Mouse (Mus musculus) kidney, postnatal 14 days (tissue): ENCODE data around the gene Synpo2l.
A peak's percentile ranks its signal among the peaks of the same experiment; 100 is the strongest.

ENCODE experiments used
- DNase-seq: peaks from one replicate; pipeline ENCODE4 v3.0.0; 2022; ENCODE audit warnings: mixed read lengths

The Synpo2l gene

GRCm38 (mm10) chr14:20677906-20678305, 9.8 kb upstream of the Synpo2l start:
- DNase-seq, result no peak

DNA sequence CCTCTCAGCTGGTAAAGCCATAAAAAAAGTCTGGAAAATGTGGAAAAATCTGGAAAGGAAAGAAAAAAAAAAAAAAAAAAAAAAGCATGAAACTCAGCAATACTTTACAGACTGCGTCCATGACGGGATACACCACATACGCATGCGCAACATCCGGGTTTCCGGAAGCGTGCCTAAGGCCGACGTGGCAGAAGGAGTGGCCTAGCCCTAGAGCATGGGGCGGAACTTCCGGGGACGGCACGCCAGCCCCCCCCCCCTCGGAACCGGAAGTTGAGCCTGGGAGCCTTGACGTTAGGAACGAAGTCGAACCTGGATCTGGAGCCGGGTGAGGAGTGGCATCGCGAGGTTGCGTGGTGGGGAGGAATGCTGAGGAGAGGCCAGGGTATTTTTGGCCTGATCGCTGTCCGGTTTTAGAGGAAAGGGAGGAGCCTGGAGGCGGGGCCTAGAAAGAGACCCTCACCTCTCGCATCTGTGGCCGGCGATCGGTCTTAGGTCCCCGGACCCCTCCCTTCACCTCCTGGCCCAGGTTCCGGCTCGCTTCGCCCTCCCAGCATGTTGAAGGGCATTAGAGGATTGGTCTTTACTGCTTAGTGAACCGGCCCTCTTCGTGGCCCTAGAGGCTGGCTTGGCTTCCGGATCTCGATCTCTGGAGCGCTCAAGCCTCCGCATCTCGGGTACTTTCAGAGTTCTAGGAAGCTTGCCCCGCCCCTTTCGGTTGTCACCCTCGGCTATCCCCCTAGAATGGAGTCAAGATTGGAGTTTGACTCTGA, 6.1 kb upstream of the Synpo2l start, which contains the start of gene Sec24c:
Sec24c (plus strand) TSS at position 245 of the 770 bp plus-strand sequence.
- DNase-seq, result peak; percentile 98

DNA sequence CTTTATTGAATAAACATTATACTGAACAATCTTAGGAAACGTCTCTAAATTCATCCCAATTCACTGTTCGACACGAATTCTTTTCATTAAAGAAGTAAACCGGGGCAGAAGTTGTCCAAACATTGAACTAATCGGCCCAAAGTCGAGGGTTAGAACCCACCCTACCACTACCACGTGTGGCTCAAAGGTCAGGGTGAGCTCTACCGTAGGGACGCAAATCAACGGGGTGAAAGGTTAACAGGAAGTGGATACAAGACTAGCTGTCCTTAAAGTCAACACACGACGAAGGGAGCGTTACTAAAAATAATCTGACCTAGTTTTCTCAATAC, 5.5 kb upstream of the Synpo2l start:
- DNase-seq, result no peak

DNA sequence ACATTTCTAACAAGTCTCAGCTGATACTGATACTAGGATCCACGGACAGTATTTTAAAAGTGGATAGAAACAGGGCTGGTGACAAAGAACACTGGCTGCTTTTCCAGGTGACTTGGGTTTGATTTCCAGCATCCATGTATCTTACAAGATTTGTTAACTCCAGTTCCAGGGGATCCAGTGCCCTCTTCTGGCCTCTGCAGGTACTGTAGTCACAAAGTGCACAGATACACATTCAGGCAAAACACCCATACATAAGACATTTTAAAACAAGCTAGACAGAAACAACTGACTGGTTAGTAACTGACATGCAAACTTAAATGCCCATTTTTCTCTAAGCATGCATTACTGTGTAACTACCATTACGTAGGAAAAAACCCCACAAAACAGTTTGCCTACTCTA, 4.8 kb upstream of the Synpo2l start:
- DNase-seq, result peak; percentile 52

DNA sequence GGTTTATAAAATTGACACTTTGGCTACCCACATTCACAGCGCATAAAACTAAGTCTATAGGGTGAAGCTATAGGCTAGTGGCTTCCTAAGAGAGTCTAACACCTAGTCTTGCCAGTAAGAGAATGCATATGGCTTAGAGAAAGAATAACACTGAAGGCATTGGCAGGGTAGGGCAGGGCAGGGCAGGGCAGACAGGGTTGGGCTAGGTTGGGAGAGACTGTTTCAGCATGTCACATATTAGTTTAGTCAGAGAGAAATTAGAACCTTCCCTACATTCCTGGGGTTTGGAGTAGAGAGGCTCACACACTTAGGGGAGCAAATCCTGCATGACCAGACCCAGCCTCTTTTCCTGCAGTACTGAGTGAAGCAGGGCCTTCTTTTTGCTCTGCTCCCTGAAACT, 685 bp downstream of the Synpo2l start:
- DNase-seq, result no peak

DNA sequence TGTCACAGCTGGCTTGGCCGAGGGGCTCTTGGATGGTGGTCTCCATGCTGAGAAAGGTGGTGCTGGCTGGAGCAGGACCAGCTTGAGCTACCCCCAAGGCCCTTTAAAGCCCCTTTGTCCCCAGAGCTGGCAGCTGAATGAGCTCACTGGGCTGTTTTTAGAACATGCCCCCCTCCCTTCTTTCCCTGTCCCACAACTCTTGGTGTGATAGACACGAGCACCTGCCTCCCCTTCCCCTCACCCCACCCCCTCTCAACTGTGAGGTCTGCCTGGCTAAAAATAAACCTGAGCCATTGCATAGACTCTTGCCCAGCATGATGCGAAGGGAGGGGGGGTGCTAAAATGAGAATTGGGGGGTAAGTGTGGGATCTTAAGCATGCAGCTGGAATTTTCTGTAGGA, 3.7 kb downstream of the Synpo2l start:
- DNase-seq, result no peak

- DNase-seq, result no peak
Observed at GRCm38 (mm10) chr14:20663601-20664000, 4.6 kb downstream of the Synpo2l start.

DNA sequence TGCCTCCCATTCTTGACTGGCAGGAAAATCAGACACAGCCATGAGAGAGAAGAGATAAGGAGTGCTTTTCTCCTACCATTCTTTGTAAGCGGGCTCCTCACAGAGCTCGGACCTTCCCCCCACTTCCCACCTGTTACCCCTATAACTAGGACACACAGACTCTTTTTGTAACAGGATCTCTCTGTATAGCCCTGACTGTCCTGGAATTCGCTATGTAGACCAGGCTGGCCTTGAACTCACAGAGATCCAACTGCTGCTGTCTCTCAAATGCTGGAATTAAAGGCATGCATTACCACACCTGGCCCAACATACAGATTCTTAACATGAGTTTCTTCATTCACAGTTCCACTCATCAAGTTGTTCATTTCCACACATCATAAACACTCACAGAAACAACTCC, 5.4 kb downstream of the Synpo2l start:
- no peak for DNase-seq

DNA sequence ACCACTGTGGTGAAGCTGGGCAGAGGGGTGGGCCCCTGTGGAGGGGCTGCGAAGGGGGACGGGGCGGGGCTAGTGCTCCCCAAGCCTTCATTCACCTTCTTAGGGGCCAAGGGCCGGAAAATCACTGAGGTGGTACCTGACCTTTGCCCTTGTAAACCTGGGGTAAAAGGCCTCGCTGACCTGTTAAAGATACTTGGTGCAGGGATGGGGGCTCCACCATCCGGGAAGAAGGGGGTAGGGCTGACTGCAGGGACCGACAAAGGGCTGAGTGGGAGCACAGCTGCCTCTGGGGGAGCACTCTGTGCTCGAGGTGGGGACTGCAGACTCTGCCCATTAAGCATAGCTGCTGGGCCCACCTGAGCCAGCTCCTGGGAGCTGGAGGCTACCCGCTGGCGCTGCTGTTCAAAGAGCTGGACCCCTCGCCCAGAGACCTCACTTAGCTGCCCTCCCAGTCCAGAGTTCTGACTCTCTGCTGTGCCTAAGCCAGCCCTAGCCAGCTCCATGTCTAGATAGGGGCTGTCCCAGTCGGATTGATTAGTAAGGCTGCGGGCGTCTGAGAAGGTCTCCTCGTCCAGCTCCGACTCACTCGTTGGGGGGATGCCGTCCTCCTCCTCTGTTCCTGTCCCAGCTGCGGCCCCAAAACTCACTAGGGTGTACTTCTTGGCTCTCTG, 6.4 kb downstream of the Synpo2l start:
- no peak for DNase-seq

- DNase-seq, result peak; percentile 95
Observed at GRCm38 (mm10) chr14:20660827-20661660, 7.1 kb downstream of the Synpo2l start.

DNA sequence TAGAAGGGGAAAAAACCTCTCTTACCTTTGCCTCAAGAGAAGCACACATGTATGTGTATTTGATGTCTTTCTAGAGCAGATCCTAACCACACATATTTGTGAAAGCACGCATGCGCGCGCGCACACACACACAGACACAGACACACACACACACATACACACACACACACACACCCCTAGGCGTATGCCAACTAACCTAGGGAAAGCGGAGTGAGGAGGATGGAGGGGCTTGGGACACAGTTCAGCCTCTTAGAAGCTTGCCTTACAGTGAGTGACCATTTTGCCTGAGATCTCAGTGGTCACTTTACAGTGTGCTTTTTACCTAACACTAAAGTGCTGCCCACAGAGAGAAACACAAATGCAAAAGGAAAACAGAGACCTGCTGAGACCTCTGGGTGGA, 8.5 kb downstream of the Synpo2l start:
- DNase-seq, result no peak

DNA sequence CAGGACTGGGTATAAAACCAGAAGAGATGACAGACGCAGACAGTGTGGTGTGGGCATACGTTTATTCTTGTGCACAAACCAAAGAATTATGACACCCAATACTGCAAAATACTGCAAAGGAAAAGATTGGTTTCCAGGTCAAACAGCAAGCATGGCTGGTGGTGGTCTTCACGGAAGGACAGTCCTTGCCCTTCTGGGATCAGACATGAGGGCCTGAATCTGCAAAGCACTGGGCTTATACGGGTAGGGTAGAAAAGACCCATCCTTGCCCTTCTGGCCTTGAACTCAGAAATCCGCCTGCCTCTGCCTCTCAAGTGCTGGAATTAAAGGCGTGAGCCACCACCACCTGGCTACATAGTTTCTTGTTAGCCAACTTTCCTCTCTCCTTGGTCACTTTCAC, 9.3 kb downstream of the Synpo2l start:
- DNase-seq, result no peak

DNA sequence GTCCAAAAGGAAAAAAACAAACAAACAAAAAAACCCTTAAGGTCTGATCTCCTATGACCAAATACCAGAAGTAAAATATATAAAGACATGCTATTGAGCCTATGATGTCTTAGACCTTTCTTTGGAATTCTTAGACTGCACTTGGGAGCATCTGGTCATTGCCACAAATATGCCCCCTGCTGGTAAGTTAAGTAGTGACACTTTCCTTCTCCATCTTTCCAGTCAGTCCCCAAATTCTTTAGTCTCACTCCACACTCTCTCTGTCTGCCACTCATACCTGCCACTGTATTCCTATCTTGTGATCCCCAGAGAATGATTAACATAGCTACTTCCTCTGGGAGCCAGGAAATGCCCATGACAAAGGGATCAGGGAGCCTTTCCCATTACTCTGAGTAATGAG, 9.8 kb downstream of the Synpo2l start:
- peak; percentile 64 for DNase-seq

- DNase-seq, result no peak
Observed at GRCm38 (mm10) chr14:20656361-20656760, 11.8 kb downstream of the Synpo2l start, which contains the start of gene Myoz1. Myoz1 (minus strand) TSS chr14:20656540.

DNA sequence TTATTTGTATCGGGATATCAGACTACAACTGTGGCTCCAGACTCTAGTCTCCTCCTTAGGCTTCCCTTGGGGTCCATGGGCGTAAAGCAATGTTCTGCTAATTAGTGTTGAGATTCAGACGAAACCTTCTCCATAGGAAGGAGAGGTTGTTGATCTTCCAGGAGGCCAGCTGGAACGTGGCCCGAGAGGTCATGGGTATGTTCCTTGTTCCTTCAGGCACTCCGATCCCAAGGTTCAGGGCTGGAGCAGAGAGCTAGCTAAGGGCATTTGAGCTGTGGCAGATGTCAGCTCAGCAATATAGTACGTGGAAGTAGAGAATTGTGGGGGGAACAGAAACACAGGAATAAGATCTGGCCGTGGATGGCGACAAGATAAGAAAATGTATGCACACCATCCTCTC, 12.4 kb downstream of the Synpo2l start:
- DNase-seq, result no peak

- DNase-seq, result no peak
Observed at GRCm38 (mm10) chr14:20654690-20655421, 13.3 kb downstream of the Synpo2l start.

DNA sequence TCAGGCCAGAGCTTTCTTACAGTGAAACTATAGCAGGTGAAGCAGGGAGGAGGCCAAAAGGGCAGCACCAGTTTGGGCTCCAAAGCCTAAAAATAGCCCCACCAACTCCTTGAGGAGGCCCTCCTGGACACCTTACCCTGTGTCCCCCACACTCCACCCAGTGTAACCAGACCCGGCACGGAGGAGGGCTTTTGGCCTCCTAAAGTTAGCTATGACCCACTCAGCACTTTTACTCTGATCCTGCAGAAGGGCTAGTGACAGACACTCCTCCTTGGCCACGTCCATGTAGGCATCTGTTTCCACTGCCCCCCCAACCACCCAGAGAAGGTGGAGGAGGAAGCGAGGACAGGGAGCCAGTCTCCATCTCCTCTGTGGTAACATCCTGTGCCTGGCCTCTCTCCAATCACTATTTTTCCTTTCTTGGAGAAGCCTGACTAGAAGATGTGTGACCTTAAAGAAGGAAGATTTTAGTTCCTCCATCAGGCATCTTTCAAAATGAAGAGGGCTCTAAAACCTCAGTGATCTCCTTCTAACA, 16.4 kb downstream of the Synpo2l start:
- DNase-seq, result no peak

- DNase-seq, result no peak
Observed at GRCm38 (mm10) chr14:20651000-20651399, 17.2 kb downstream of the Synpo2l start.

DNA sequence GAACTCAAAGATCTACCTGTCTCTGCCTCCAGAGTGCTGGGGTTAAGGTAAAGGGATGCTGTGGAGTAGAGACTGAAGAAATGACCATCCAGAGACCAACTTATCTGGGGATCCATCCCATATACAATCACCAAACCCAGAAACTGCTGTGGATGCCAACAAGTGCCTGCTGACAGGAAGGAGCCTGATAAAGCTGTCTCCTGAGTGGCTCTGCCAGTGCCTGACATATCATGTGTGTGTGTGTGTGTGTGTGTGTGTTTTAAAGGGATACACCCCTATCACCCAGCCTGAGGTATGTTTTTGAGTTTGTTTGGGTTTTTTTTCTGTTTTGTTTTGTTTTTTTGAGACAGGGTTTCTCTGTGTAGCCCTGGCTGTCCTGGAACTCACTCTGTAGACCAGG, 21.8 kb downstream of the Synpo2l start:
- no peak for DNase-seq

GRCm38 (mm10) chr14:20645547-20645946, 22.6 kb downstream of the Synpo2l start:
- DNase-seq, result no peak

GRCm38 (mm10) chr14:20641438-20641875, 26.7 kb downstream of the Synpo2l start:
- DNase-seq, result no peak

DNA sequence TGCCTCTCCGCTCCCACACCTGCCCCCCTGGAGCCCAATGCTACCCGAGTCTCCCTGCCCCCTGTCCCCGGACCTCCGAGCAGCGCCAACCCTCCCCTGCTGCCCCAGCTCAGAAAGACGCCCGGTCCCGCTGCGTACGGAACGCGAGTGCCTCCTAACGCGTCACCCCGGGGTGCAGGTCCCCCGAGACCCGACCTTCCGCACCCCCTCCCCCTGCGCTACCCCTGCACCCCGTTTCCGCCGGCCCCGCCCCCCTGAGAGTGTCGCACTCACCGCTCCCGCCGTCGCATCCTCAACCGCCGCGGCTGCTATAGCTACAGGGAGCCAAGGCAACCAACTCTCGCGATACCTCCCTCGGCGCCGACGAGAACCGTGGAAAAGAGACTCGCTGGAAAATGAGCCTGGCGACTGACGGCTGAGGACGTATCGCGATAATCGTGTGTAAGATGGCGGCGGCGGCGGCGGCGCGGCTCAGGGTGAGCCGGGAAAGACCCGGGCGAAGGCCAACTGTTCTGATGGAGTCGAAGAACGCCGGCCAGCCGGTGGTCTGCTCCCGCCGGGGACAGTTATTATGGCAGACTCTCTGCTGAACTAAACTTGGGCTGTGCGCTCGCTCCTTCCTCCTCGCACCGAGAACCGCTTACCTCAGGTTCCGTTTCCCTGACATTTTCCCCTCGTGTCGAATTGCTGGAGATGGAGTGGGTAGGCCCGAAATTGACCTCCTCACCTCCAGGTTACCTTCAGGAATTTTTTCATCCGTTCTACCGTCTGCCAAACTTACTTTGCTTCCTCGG, 27.3 kb downstream of the Synpo2l start, which contains the start of gene Usp54:
Usp54 (minus strand) TSS at position 420 of the 794 bp plus-strand sequence.
- DNase-seq, result peak; percentile 98
